Mouse (Mus musculus): ENCODE measurements around the gene Opcml.

Gene Opcml

GRCm38 (mm10) chr9:28552387-28553182 is 762.0 kb downstream of the Opcml start:
- POLR2A ChIA-PET, result no interaction called here
- CTCF ChIA-PET, result interaction anchor here in 2 of 4 experiments (0.6 to 1.0 kb wide), 3 partner anchors 146 to 196 kb away, joined by 3 to 8 read pairs (median 4); no protein-coding TSS in a partner anchor

GRCm38 (mm10) chr9:28558628-28559027 is 768.1 kb downstream of the Opcml start:
- CTCF ChIA-PET, result no interaction called here
- POLR2A ChIA-PET, result no interaction called here

GRCm38 (mm10) chr9:28561761-28562160 is 771.2 kb downstream of the Opcml start:
- CTCF ChIA-PET, result no interaction called here
- POLR2A ChIA-PET, result interaction anchor here in 1 of 4 experiments (0.7 kb wide), 1 partner anchor 458 kb away, joined by 4 read pairs; no protein-coding TSS in a partner anchor

GRCm38 (mm10) chr9:28563066-28563683 is 772.6 kb downstream of the Opcml start:
- ChIA-PET POLR2A (no interaction called here), CTCF (no interaction called here)

- CTCF ChIA-PET, result no interaction called here
- POLR2A ChIA-PET, result no interaction called here
Measured at GRCm38 (mm10) chr9:28569041-28569522, 778.5 kb downstream of the Opcml start.

- POLR2A ChIA-PET, result no interaction called here
- CTCF ChIA-PET, result no interaction called here
Measured at GRCm38 (mm10) chr9:28569776-28570175, 779.2 kb downstream of the Opcml start.

GRCm38 (mm10) chr9:28571682-28572081 is 781.1 kb downstream of the Opcml start:
- ChIA-PET CTCF (no interaction called here), POLR2A (no interaction called here)

GRCm38 (mm10) chr9:28572136-28572774 is 781.7 kb downstream of the Opcml start:
- CTCF ChIA-PET, result interaction anchor here in 1 of 4 experiments (0.6 kb wide), 1 partner anchor 15 kb away, joined by 3 read pairs; no protein-coding TSS in a partner anchor

GRCm38 (mm10) chr9:28578730-28579129 is 788.2 kb downstream of the Opcml start:
- ChIA-PET POLR2A (no interaction called here), CTCF (interaction anchor here in 1 of 4 experiments (0.5 kb wide), 1 partner anchor 1922 kb away, joined by 6 read pairs; no protein-coding TSS in a partner anchor)

More at GRCm38 (mm10) chr9:28572136-28572774, 781.7 kb downstream of the Opcml start:
- POLR2A ChIA-PET, result no interaction called here

- ChIA-PET POLR2A (interaction anchor here in 1 of 4 experiments (0.6 kb wide), 1 partner anchor 312 kb away, joined by 4 read pairs; no protein-coding TSS in a partner anchor), CTCF (interaction anchor here in 2 of 4 experiments (0.6 kb wide), 3 partner anchors 15 to 1894 kb away, joined by 3 to 5 read pairs (median 4); no protein-coding TSS in a partner anchor)
Measured at GRCm38 (mm10) chr9:28587253-28587652, 796.7 kb downstream of the Opcml start.

- ChIA-PET CTCF (interaction anchor here in 2 of 4 experiments (0.6 kb wide), 3 partner anchors 15 to 1893 kb away, joined by 3 to 5 read pairs (median 4); no protein-coding TSS in a partner anchor), POLR2A (interaction anchor here in 1 of 4 experiments (0.6 kb wide), 1 partner anchor 313 kb away, joined by 4 read pairs; no protein-coding TSS in a partner anchor)
Measured at GRCm38 (mm10) chr9:28587857-28588388, 797.3 kb downstream of the Opcml start.

GRCm38 (mm10) chr9:28588488-28588887 is 797.9 kb downstream of the Opcml start:
- ChIA-PET POLR2A (no interaction called here), CTCF (no interaction called here)

GRCm38 (mm10) chr9:28592208-28592607 is 801.6 kb downstream of the Opcml start:
- CTCF ChIA-PET, result interaction anchor here in 1 of 4 experiments (0.7 kb wide), 1 partner anchor 209 kb away, joined by 4 read pairs; no protein-coding TSS in a partner anchor
- POLR2A ChIA-PET, result no interaction called here

GRCm38 (mm10) chr9:28595062-28595461 is 804.5 kb downstream of the Opcml start:
- ChIA-PET CTCF (no interaction called here), POLR2A (no interaction called here)

- CTCF ChIA-PET, result no interaction called here
Measured at GRCm38 (mm10) chr9:28605561-28605960, 815.0 kb downstream of the Opcml start.

GRCm38 (mm10) chr9:28613683-28614620 is 823.4 kb downstream of the Opcml start:
- POLR2A ChIA-PET, result no interaction called here
- CTCF ChIA-PET, result no interaction called here

More at GRCm38 (mm10) chr9:28605561-28605960, 815.0 kb downstream of the Opcml start:
- POLR2A ChIA-PET, result no interaction called here

GRCm38 (mm10) chr9:28615447-28615846 is 824.9 kb downstream of the Opcml start:
- POLR2A ChIA-PET, result no interaction called here
- CTCF ChIA-PET, result interaction anchor here in 1 of 4 experiments (0.9 kb wide), 1 partner anchor 210 kb away, joined by 3 read pairs; no protein-coding TSS in a partner anchor

GRCm38 (mm10) chr9:28617666-28618065 is 827.1 kb downstream of the Opcml start:
- ChIA-PET POLR2A (interaction anchor here in 1 of 4 experiments (0.6 kb wide), 1 partner anchor 1290 kb away, joined by 3 read pairs; no protein-coding TSS in a partner anchor), CTCF (no interaction called here)

Data from embryonic stem cell, embryonic (primary cell).